ENCODE assay signal across 20 mouse cellular contexts in genomic region chr14:105708691-105709090, GRCm38 (mm10).
DNase-seq lines count a peak whose midpoint lies in the region; TF ChIP-seq lines count a peak whose summit lies in the region.
"Had no signal": no experiment of that assay in that cellular context is flagged by ENCODE, and none has a peak within 500 bp of the region (broad histone marks: within the 10 kb centered on the region; RNA-seq: fewer than 3 reads in every experiment).

No protein-coding gene starts in this region.

- H3K9ac ChIP-seq in heart, adult 2 months (ENCODE audit: low read depth, low read length), result no peak overlapping the region
- H3K9ac ChIP-seq: heart, embryonic 12.5 days; heart, embryonic 15.5 days; hindbrain, embryonic 13.5 days had no signal

- intact Hi-C loops in heart, adult 2 months (cut with DNase I), result no loop called here

- TF ChIP-seq EP300 in heart, adult 2 months (IDR thresholded peaks at IDR 0.05; ENCODE audit: insufficient read depth, low read depth, low read length), result no peak

- no peak for TF ChIP-seq CTCF in layer of hippocampus, adult 2 months (conservative IDR thresholded peaks at IDR 0.05)
- TF ChIP-seq CTCF in heart, adult 2 months (IDR thresholded peaks at IDR 0.05), result no peak

- TF ChIP-seq POLR2A in heart, adult 2 months (IDR thresholded peaks at IDR 0.05; ENCODE audit: insufficient read depth, low read depth, low read length), result no peak

- H3K4me1 ChIP-seq in heart, adult 2 months (ENCODE audit: control insufficient read depth, insufficient read depth, low read length), result no peaks in the 10 kb centered on the region
- H3K4me1 ChIP-seq: heart, embryonic 12.5 days; heart, embryonic 15.5 days; hindbrain, embryonic 10.5 days had no signal

- no peaks in the 10 kb centered on the region for H3K79me2 ChIP-seq in heart, adult 2 months (replicated peaks; ENCODE audit: control insufficient read depth, insufficient read depth, low read length)

- DNase-seq in cerebellum, adult 9-10 months, result peak; percentile 39
- no peak for DNase-seq in cerebellum, adult 9-11 months
- DNase-seq in layer of hippocampus, adult 2 months (ENCODE audit: low spot score in 2 of 2), result no peak
- DNase-seq in layer of hippocampus, postnatal 25 days (ENCODE audit: extremely low spot score in 1 of 2, low spot score in 1 of 2), result no peak
- DNase-seq in brain, adult 2 months (ENCODE audit: low read depth, low spot score), result peak; percentile 68
- DNase-seq in heart, adult 2 months, result no peak
- DNase-seq: adrenal gland, adult 8-10 months; adrenal gland, postnatal 25 days; cerebellum, adult 11 months; cerebellum, postnatal 10 days; gastrocnemius, adult 2 months; gastrocnemius, postnatal 14 days; heart, postnatal 10 days; heart, postnatal 36 days; kidney, adult 18-20 months had no signal

- H3K27me3 ChIP-seq in heart, adult 2 months (ENCODE audit: control insufficient read depth, insufficient read depth, low read length), result no peaks in the 10 kb centered on the region
- H3K27me3 ChIP-seq: heart, embryonic 12.5 days; heart, embryonic 15.5 days; hindbrain, embryonic 13.5 days had no signal

- 72% methylated on average over 2 of the region's 2 CpGs for whole genome bisulfite sequencing in heart, adult 2 months

- H3K4me3 ChIP-seq in layer of hippocampus, adult 2 months, result no peak overlapping the region
- H3K4me3 ChIP-seq in heart, adult 2 months, result no peak overlapping the region
- H3K4me3 ChIP-seq: gastrocnemius, adult 2 months; heart, embryonic 12.5 days; heart, embryonic 15.5 days; hindbrain, embryonic 10.5 days; hindbrain, embryonic 13.5 days had no signal

- H3K36me3 ChIP-seq in heart, adult 2 months (ENCODE audit: control insufficient read depth, insufficient read depth, low read length), result no peaks in the 10 kb centered on the region
- H3K36me3 ChIP-seq: heart, embryonic 12.5 days; heart, embryonic 15.5 days; hindbrain, embryonic 10.5 days; hindbrain, embryonic 13.5 days had no signal

- H3K27ac ChIP-seq in layer of hippocampus, adult 2 months, result peak overlapping the region; percentile 83
- H3K27ac ChIP-seq in heart, adult 2 months, result no peak overlapping the region
- H3K27ac ChIP-seq: gastrocnemius, adult 2 months; heart, embryonic 15.5 days; hindbrain, embryonic 10.5 days; hindbrain, embryonic 13.5 days; hindbrain, postnatal 0 days had no signal

Comparison
In these comparisons a context has a peak if more than half of its experiments do, and no peak if none do; other contexts are left out.
1. DNase-seq: peak in cerebellum, adult 9-10 months (single experiment) and brain, adult 2 months (single experiment); none in cerebellum, adult 9-11 months (single experiment), layer of hippocampus, adult 2 months (0 of 2), layer of hippocampus, postnatal 25 days (0 of 2) and heart, adult 2 months (0 of 2).